ENCODE assay signal across 8 mouse cellular contexts in genomic region chr7:116701466-116702342, GRCm38 (mm10).
DNase-seq lines count a peak whose midpoint lies in the region; ATAC-seq and TF ChIP-seq lines count a peak whose summit lies in the region.

No protein-coding gene starts in this region.

- no peak overlapping the region for H3K4me3 ChIP-seq in bone marrow, adult 2 months (replicated peaks; ENCODE audit: control insufficient read depth, low read depth, low read length)
- no peak overlapping the region for H3K4me3 ChIP-seq in forebrain, embryonic 12.5 days (replicated peaks)
- H3K4me3 ChIP-seq in lung, embryonic 14.5 days (ENCODE audit: low read depth, low read length) = no peak overlapping the region

- intact Hi-C loops in heart, postnatal 14 days (cut with DNase I) = loop anchor here (2.0 to 5.0 kb wide), 4 partner anchors 673 to 1401 kb away; no protein-coding TSS in a partner anchor

- WGBS in bone marrow, adult 2 months = 32% methylated on average over 14 of the region's 14 CpGs
- 50% methylated on average over 14 of the region's 14 CpGs for WGBS in forebrain, embryonic 12.5 days
- WGBS in lung, embryonic 14.5 days = 38% methylated on average over 14 of the region's 14 CpGs

- H3K4me2 ChIP-seq in forebrain, embryonic 12.5 days = no peak overlapping the region
- no peak overlapping the region for H3K4me2 ChIP-seq in lung, embryonic 14.5 days

- H3K4me1 ChIP-seq in bone marrow, adult 2 months (ENCODE audit: control insufficient read depth, insufficient read depth, low read length) = no peaks in the 10 kb centered on the region
- H3K4me1 ChIP-seq in forebrain, embryonic 12.5 days = no peaks in the 10 kb centered on the region
- H3K4me1 ChIP-seq in lung, embryonic 14.5 days (ENCODE audit: insufficient read depth) = no peaks in the 10 kb centered on the region

- no peak overlapping the region for H3K27ac ChIP-seq in bone marrow, adult 2 months (ENCODE audit: control insufficient read depth, insufficient read depth, low read depth, low read length, poor library complexity)
- no peak overlapping the region for H3K27ac ChIP-seq in forebrain, embryonic 12.5 days
- H3K27ac ChIP-seq in lung, embryonic 14.5 days (ENCODE audit: low read depth) = no peak overlapping the region

- peak; percentile 63; the same call in 1 of the 2 replicates for ATAC-seq in forebrain, embryonic 12.5 days (ENCODE audit: low FRiP score)
- ATAC-seq in lung, embryonic 14.5 days (ENCODE audit: insufficient read depth) = peak; percentile 90

- TF ChIP-seq CTCF in bone marrow, adult 2 months (IDR thresholded peaks at IDR 0.05; ENCODE audit: control insufficient read depth, insufficient read depth, low read length) = peak; percentile 66
- TF ChIP-seq CTCF in lung, embryonic 14.5 days (IDR thresholded peaks at IDR 0.05; ENCODE audit: low read depth) = peak; percentile 93

- no peaks in the 10 kb centered on the region for H3K9me3 ChIP-seq in forebrain, embryonic 12.5 days
- H3K9me3 ChIP-seq in lung, embryonic 14.5 days (ENCODE audit: low read depth, low read length) = no peaks in the 10 kb centered on the region

- 0 out of 2 replicates have a peak, but pooled peaks cover 3% of the 10 kb centered on the region for H3K27me3 ChIP-seq in forebrain, embryonic 12.5 days
- H3K27me3 ChIP-seq in lung, embryonic 14.5 days (ENCODE audit: insufficient read depth, low read length) = no peaks in the 10 kb centered on the region

- peak; percentile 51 for DNase-seq in A20 (ENCODE audit: low read depth, low spot score)
- peak; percentile 83 to 90 for DNase-seq in heart, postnatal 14 days
- DNase-seq in kidney, postnatal 4 days = peak; percentile 92 to 93
- peak; percentile 86 for DNase-seq in lung, embryonic 14.5 days
- peak; percentile 74 for DNase-seq in ovary, postnatal 14 days (ENCODE audit: low spot score)
- DNase-seq in thymus, postnatal 25 days = peak; percentile 32

- no peak overlapping the region for H3K9ac ChIP-seq in forebrain, embryonic 12.5 days
- H3K9ac ChIP-seq in lung, embryonic 14.5 days = no peak overlapping the region

- TF ChIP-seq POLR2A in bone marrow, adult 2 months (IDR thresholded peaks at IDR 0.05; ENCODE audit: borderline replicate concordance, control insufficient read depth, low read depth, low read length) = no peak

- no peaks in the 10 kb centered on the region for H3K36me3 ChIP-seq in forebrain, embryonic 12.5 days (replicated peaks)
- no peaks in the 10 kb centered on the region for H3K36me3 ChIP-seq in lung, embryonic 14.5 days (ENCODE audit: insufficient read depth)

Comparison
In these comparisons a context has a peak if more than half of its experiments do, and no peak if none do; other contexts are left out.
1. DNase-seq: peak in every context shown above with its lines; median percentile 92 in kidney, postnatal 4 days; 86 in heart, postnatal 14 days; 86 in lung, embryonic 14.5 days; 74 in ovary, postnatal 14 days; 51 in A20; 32 in thymus, postnatal 25 days.